Mouse (Mus musculus) left cerebral cortex, postnatal 25 days (tissue): ENCODE measurements at regions not wholly inside any gene's neighbourhood (a gene's known extent, or its start where the extent isn't known, plus 50 kb on each side); places are given as distances from the start of the nearest gene placed in this dataset.
"Not testable (repeated sequence)": the region's sequence is repeated elsewhere in the genome, so short reads cannot be mapped to it uniquely, and the experiment has no call there.

ENCODE experiments used
- DNase-seq, 2 experiments: peaks; one replicate each; pipeline ENCODE4 v3.0.0; 2022; ENCODE audit warnings: low spot score in 2 of 2, mixed read lengths in 1 of 2
- intact Hi-C: fragments of 180-260 bp; cut with DNase I; formaldehyde crosslinking; loops from one replicate; pipeline ENCODE4 v1.15.1; 2025

- intact Hi-C loops, result no loop called here
- DNase-seq, result no peak
Measured at GRCm38 (mm10) chr14:113838237-113838636, 523.8 kb downstream of the Tpm3-rs7 start.

- intact Hi-C loops, result not testable (repeated sequence)
Measured at GRCm38 (mm10) chr14:113847836-113848235, 533.4 kb downstream of the Tpm3-rs7 start.

GRCm38 (mm10) chr14:113852988-113853387 is 538.6 kb downstream of the Tpm3-rs7 start:
- no peak for DNase-seq
- intact Hi-C loops, result no loop called here

More at GRCm38 (mm10) chr14:113847836-113848235, 533.4 kb downstream of the Tpm3-rs7 start:
- DNase-seq, result not testable (repeated sequence)

GRCm38 (mm10) chr14:113867123-113868019 is 553.0 kb downstream of the Tpm3-rs7 start:
- peak; percentile 31 to 62 for DNase-seq
- intact Hi-C loops, result no loop called here

GRCm38 (mm10) chr14:113883581-113883980 is 569.2 kb downstream of the Tpm3-rs7 start:
- no peak for DNase-seq
- intact Hi-C loops, result no loop called here

GRCm38 (mm10) chr14:113886925-113887871 is 572.8 kb downstream of the Tpm3-rs7 start:
- no peak for DNase-seq

GRCm38 (mm10) chr14:113930779-113931178 is 616.4 kb downstream of the Tpm3-rs7 start:
- peak in 1 of 2 experiments; percentile 16 for DNase-seq
- intact Hi-C loops, result no loop called here

More at GRCm38 (mm10) chr14:113886925-113887871, 572.8 kb downstream of the Tpm3-rs7 start:
- intact Hi-C loops, result no loop called here

- intact Hi-C loops, result no loop called here
Measured at GRCm38 (mm10) chr14:113933841-113934240, 619.4 kb downstream of the Tpm3-rs7 start.

More at GRCm38 (mm10) chr14:113933841-113934240, 619.4 kb downstream of the Tpm3-rs7 start:
- no peak for DNase-seq
